Mouse (Mus musculus): ENCODE measurements at regions not wholly inside any gene's neighbourhood (a gene's known extent, or its start where the extent isn't known, plus 50 kb on each side); places are given as distances from the start of the nearest gene placed in this dataset.

GRCm38 (mm10) chr15:61927385-61928120 lies 1004.7 kb upstream of the A1bg start:
- ATAC-seq, result no peak

- no peak for ATAC-seq
Observed at GRCm38 (mm10) chr15:61920041-61920440, 997.2 kb upstream of the A1bg start.

GRCm38 (mm10) chr15:61913546-61914160 lies 990.8 kb upstream of the A1bg start:
- no peak for ATAC-seq

- no peak for ATAC-seq
Observed at GRCm38 (mm10) chr15:61905165-61905845, 982.5 kb upstream of the A1bg start.

GRCm38 (mm10) chr15:61899809-61900208 lies 977.0 kb upstream of the A1bg start:
- ATAC-seq, result no peak

GRCm38 (mm10) chr15:61897566-61897965 lies 974.8 kb upstream of the A1bg start:
- no peak for ATAC-seq

- ATAC-seq, result no peak
Observed at GRCm38 (mm10) chr15:61890330-61890729, 967.5 kb upstream of the A1bg start.

- ATAC-seq, result no peak
Observed at GRCm38 (mm10) chr15:61888569-61889326, 965.9 kb upstream of the A1bg start.

GRCm38 (mm10) chr15:61879408-61879807 lies 956.6 kb upstream of the A1bg start:
- no peak for ATAC-seq

- ATAC-seq, result no peak
Observed at GRCm38 (mm10) chr15:61873047-61873446, 950.2 kb upstream of the A1bg start.

GRCm38 (mm10) chr15:61860759-61861158 lies 937.9 kb upstream of the A1bg start:
- no peak for ATAC-seq

GRCm38 (mm10) chr15:61855880-61856279 lies 933.1 kb upstream of the A1bg start:
- ATAC-seq, result no peak

- no peak for ATAC-seq
Observed at GRCm38 (mm10) chr15:61812671-61813070, 889.9 kb upstream of the A1bg start.

GRCm38 (mm10) chr15:61805379-61805778 lies 882.6 kb upstream of the A1bg start:
- ATAC-seq, result no peak

- no peak for ATAC-seq
Observed at GRCm38 (mm10) chr15:61800155-61800554, 877.3 kb upstream of the A1bg start.

GRCm38 (mm10) chr15:61797827-61798226 lies 875.0 kb upstream of the A1bg start:
- ATAC-seq, result no peak

GRCm38 (mm10) chr15:61794506-61794905 lies 871.7 kb upstream of the A1bg start:
- ATAC-seq, result no peak

GRCm38 (mm10) chr15:61789847-61790562 lies 867.2 kb upstream of the A1bg start:
- no peak for ATAC-seq

- no peak for ATAC-seq
Observed at GRCm38 (mm10) chr15:61787046-61787445, 864.2 kb upstream of the A1bg start.

- no peak for ATAC-seq
Observed at GRCm38 (mm10) chr15:61781531-61781930, 858.7 kb upstream of the A1bg start.

GRCm38 (mm10) chr15:61772996-61773395 lies 850.2 kb upstream of the A1bg start:
- no peak for ATAC-seq

Measured in activated CD4-positive, CD25-positive, alpha-beta regulatory T cell, adult 4 months (primary cell).